In the genomic region with DNA sequence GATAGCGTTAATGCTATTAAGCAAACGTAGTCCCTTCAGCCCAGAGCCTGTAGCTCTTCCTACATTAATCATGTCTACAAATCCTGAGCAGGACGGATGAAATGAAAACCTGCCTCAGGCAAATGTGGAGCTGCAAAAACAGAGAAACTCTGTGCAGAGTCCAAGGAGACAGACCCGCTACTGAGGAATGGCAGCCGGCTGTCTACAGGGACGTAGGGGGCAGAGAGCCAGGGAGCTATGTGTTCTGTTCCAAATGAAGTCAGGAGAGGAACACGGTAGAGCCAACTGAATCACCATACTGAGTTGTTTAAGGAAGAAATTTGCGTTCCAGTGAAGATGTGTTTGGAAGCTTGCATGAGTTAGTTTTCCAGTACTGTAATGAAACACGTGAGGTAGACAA, we compare ENCODE assay signal across 17 mouse cellular contexts.
DNase-seq lines count a peak whose midpoint lies in the region; ATAC-seq and TF ChIP-seq lines count a peak whose summit lies in the region.
"Had no signal": no experiment of that assay in that cellular context is flagged by ENCODE, and none has a peak within 500 bp of the region (broad histone marks: within the 10 kb centered on the region; RNA-seq: fewer than 3 reads in every experiment).

No protein-coding gene starts in this region.

- H3K4me1 ChIP-seq in hindbrain, postnatal 0 days (ENCODE audit: insufficient read depth, low read length), result peaks cover 6% of the 10 kb centered on the region
- H3K4me1 ChIP-seq in hindbrain, embryonic 12.5 days, result peaks cover 31% of the 10 kb centered on the region
- peaks cover 24% of the 10 kb centered on the region for H3K4me1 ChIP-seq in midbrain, embryonic 14.5 days (ENCODE audit: control insufficient read depth, insufficient read depth, low read length)
- H3K4me1 ChIP-seq in midbrain, embryonic 10.5 days, result peaks cover 35% of the 10 kb centered on the region
- H3K4me1 ChIP-seq in forebrain, embryonic 14.5 days (ENCODE audit: control insufficient read depth, insufficient read depth, low read length), result peaks cover 25% of the 10 kb centered on the region
- H3K4me1 ChIP-seq: megakaryocyte, embryonic 14.5 days had no signal

- H3K9me3 ChIP-seq in hindbrain, postnatal 0 days (ENCODE audit: low read length), result no peaks in the 10 kb centered on the region
- no peaks in the 10 kb centered on the region for H3K9me3 ChIP-seq in hindbrain, embryonic 12.5 days (replicated peaks)
- H3K9me3 ChIP-seq in midbrain, embryonic 14.5 days (ENCODE audit: control insufficient read depth, low read length), result no peaks in the 10 kb centered on the region
- H3K9me3 ChIP-seq in midbrain, embryonic 10.5 days (replicated peaks), result no peaks in the 10 kb centered on the region
- H3K9me3 ChIP-seq in forebrain, embryonic 14.5 days (replicated peaks; ENCODE audit: control insufficient read depth, low read length), result no peaks in the 10 kb centered on the region
- H3K9me3 ChIP-seq: forebrain, embryonic 12.5 days; limb, embryonic 13.5 days had no signal

- no peaks in the 10 kb centered on the region; the same call in 1 of the 2 replicates for H3K27me3 ChIP-seq in hindbrain, postnatal 0 days (ENCODE audit: insufficient read depth, low read length)
- H3K27me3 ChIP-seq in hindbrain, embryonic 12.5 days, result peaks cover 12% of the 10 kb centered on the region; the same call in 1 of the 2 replicates
- no peaks in the 10 kb centered on the region for H3K27me3 ChIP-seq in midbrain, embryonic 14.5 days (ENCODE audit: control insufficient read depth, insufficient read depth, low read length)
- H3K27me3 ChIP-seq in midbrain, embryonic 10.5 days (ENCODE audit: low read depth, poor library complexity, severe bottlenecking), result peaks cover 10% of the 10 kb centered on the region; the same call in 1 of the 2 replicates
- H3K27me3 ChIP-seq in forebrain, embryonic 14.5 days (replicated peaks; ENCODE audit: control insufficient read depth, insufficient read depth, low read length), result no peaks in the 10 kb centered on the region

- no peak for TF ChIP-seq CTCF in hindbrain, postnatal 0 days (IDR thresholded peaks at IDR 0.05; ENCODE audit: low read depth)

- no peaks in the 10 kb centered on the region for H3K36me3 ChIP-seq in hindbrain, postnatal 0 days (ENCODE audit: insufficient read depth, low read length)
- H3K36me3 ChIP-seq in hindbrain, embryonic 12.5 days, result no peaks in the 10 kb centered on the region
- no peaks in the 10 kb centered on the region for H3K36me3 ChIP-seq in midbrain, embryonic 14.5 days (ENCODE audit: control insufficient read depth, insufficient read depth, low read length)
- H3K36me3 ChIP-seq in midbrain, embryonic 10.5 days, result no peaks in the 10 kb centered on the region
- no peaks in the 10 kb centered on the region for H3K36me3 ChIP-seq in forebrain, embryonic 14.5 days (ENCODE audit: control insufficient read depth, insufficient read depth, low read length)
- H3K36me3 ChIP-seq: forebrain, embryonic 12.5 days; limb, embryonic 13.5 days had no signal

- ATAC-seq in cerebellum, adult (ENCODE audit: insufficient number of reproducible peaks, low FRiP score, low TSS enrichment), result no peak
- ATAC-seq in hindbrain, postnatal 0 days, result peak; percentile 21; the same call in 1 of the 2 replicates
- no peak for ATAC-seq in hindbrain, embryonic 12.5 days (ENCODE audit: low FRiP score)
- ATAC-seq in midbrain, embryonic 14.5 days (ENCODE audit: low FRiP score, low TSS enrichment), result no peak
- no peak for ATAC-seq in forebrain, embryonic 14.5 days

- no peak overlapping the region for H3K4me2 ChIP-seq in hindbrain, postnatal 0 days (ENCODE audit: low read depth, low read length)
- H3K4me2 ChIP-seq in hindbrain, embryonic 12.5 days (replicated peaks), result no peak overlapping the region
- H3K4me2 ChIP-seq in midbrain, embryonic 14.5 days (ENCODE audit: low read length), result no peak overlapping the region
- H3K4me2 ChIP-seq in forebrain, embryonic 14.5 days (ENCODE audit: low read length), result no peak overlapping the region
- H3K4me2 ChIP-seq: forebrain, embryonic 12.5 days; limb, embryonic 13.5 days had no signal

- 43% methylated on average over 9 of the region's 9 CpGs for WGBS in hindbrain, postnatal 0 days
- WGBS in hindbrain, embryonic 12.5 days, result 68% methylated on average over 9 of the region's 9 CpGs
- 66% methylated on average over 9 of the region's 9 CpGs for WGBS in midbrain, embryonic 14.5 days
- 90% methylated on average over 9 of the region's 9 CpGs for WGBS in midbrain, embryonic 10.5 days
- WGBS in forebrain, embryonic 14.5 days, result 70% methylated on average over 9 of the region's 9 CpGs

- no peak overlapping the region for H3K9ac ChIP-seq in hindbrain, postnatal 0 days (replicated peaks; ENCODE audit: low read length)
- H3K9ac ChIP-seq in hindbrain, embryonic 12.5 days, result no peak overlapping the region
- H3K9ac ChIP-seq in midbrain, embryonic 14.5 days (replicated peaks; ENCODE audit: low read length), result no peak overlapping the region
- H3K9ac ChIP-seq in forebrain, embryonic 14.5 days (ENCODE audit: low read length), result no peak overlapping the region
- H3K9ac ChIP-seq: forebrain, embryonic 12.5 days; limb, embryonic 13.5 days had no signal

- H3K27ac ChIP-seq in hindbrain, postnatal 0 days, result no peak overlapping the region
- no peak overlapping the region for H3K27ac ChIP-seq in hindbrain, embryonic 12.5 days
- no peak overlapping the region for H3K27ac ChIP-seq in midbrain, embryonic 14.5 days (replicated peaks; ENCODE audit: low read depth, low read length)
- H3K27ac ChIP-seq in midbrain, embryonic 10.5 days (replicated peaks), result no peak overlapping the region
- H3K27ac ChIP-seq in forebrain, embryonic 14.5 days (ENCODE audit: low read depth, low read length), result no peak overlapping the region
- H3K27ac ChIP-seq: forebrain, embryonic 12.5 days; limb, embryonic 13.5 days; stomach, postnatal 0 days had no signal

- DNase-seq in cerebellum, adult 18-20 months, result peak; percentile 65 to 66
- peak; percentile 61 for DNase-seq in hindbrain, postnatal 0 days (ENCODE audit: low spot score)
- peak; percentile 49 for DNase-seq in midbrain, embryonic 14.5 days
- no peak for DNase-seq in midbrain, embryonic 10.5 days (ENCODE audit: low spot score)
- DNase-seq in cerebellum, postnatal 36 days, result peak; percentile 53 to 54
- no peak for DNase-seq in forebrain, embryonic 14.5 days (ENCODE audit: low spot score)
- DNase-seq: heart, adult 11 months; heart, postnatal 36 days; kidney, adult 8-10 months; kidney, postnatal 4 days; thymus, postnatal 25 days had no signal

- H3K4me3 ChIP-seq in hindbrain, postnatal 0 days (ENCODE audit: low read length), result no peak overlapping the region
- H3K4me3 ChIP-seq in hindbrain, embryonic 12.5 days, result no peak overlapping the region
- H3K4me3 ChIP-seq in midbrain, embryonic 14.5 days (replicated peaks; ENCODE audit: low read depth, low read length), result no peak overlapping the region
- H3K4me3 ChIP-seq in midbrain, embryonic 10.5 days, result no peak overlapping the region
- no peak overlapping the region for H3K4me3 ChIP-seq in forebrain, embryonic 14.5 days (ENCODE audit: low read depth, low read length)
- H3K4me3 ChIP-seq: forebrain, embryonic 12.5 days; limb, embryonic 13.5 days; megakaryocyte, embryonic 14.5 days had no signal

Comparison
In these comparisons a context has a peak if more than half of its experiments do, and no peak if none do; other contexts are left out.
1. DNase-seq: peak in cerebellum, adult 18-20 months (2 of 2), hindbrain, postnatal 0 days (single experiment), midbrain, embryonic 14.5 days (single experiment) and cerebellum, postnatal 36 days (2 of 2); none in midbrain, embryonic 10.5 days (single experiment) and forebrain, embryonic 14.5 days (single experiment).